Mouse (Mus musculus): ENCODE results near the gene Ninl.

Ninl gene

DNA sequence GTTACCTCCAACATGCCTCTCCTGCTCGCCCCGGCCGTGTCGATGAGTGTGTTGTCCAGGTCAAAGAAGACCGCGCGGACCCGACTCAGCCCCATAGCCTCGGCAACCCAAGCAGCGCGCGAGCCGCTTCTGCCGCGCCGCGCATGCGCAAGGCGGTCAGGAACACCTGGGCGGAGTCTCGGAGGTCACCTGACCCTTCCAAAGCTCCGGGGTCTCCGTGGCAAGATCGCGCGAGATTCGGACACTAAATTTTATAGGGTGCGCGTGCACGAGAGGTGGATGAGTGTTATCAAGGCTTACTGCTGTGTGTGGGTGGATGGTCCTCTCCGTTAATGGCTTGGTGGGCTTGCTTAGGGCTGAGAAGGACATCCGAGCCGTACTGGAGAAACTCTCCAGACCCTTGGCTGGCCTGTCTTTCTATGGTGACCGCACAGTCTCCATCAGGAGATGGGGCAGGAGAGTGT, at the start of gene Ninl, which contains the start of gene Nanp:
Gene Ninl (minus strand): TSS at position 151 of the 464 bp plus-strand sequence.
Gene Nanp (minus strand): TSS at position 167 of the 464 bp plus-strand sequence.
- in situ Hi-C loops (cut with MboI): no loop called here

DNA sequence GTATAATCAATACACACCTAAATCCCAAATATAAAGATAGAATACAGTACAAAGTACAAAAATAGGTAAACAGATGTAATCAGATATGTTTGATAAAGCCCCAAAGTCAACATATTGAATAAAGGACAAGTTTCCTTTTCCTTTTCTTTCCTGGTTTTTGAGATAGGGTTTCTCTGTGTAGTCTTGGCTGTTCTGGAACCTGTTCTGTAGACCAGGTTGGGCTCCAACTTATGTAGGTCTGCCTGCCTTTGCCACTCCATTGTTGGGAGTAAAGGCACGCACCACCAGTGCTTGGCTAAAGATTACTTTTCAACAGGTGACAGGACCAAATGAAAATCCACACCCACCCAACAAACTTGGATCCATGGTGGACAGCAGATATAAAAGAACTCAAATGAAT, 17.5 kb upstream of the Ninl start:
- in situ Hi-C loops (cut with MboI): no loop called here

DNA sequence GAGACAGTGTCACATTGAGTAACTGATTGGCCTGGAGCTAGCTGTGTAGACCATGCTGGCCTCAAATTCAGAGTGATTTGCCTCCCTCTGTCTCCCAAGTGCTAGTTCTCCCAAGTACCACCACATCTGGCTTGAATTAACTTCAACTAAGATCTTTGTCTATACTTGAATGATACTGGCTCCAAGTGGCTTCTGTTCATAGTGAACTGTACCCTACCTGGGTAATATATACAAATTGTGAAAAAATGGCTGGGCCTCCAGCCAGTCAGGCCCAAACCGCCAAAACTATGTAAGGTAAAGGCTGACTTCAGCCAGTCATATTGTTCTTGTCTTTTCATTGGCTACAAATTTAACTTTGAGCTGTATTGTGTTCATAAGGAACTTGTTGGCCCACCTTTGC, 1.2 kb upstream of the Ninl start:
- in situ Hi-C loops (cut with MboI): no loop called here

- in situ Hi-C loops (cut with MboI): no loop called here
Observed at GRCm38 (mm10) chr2:151039726-151040125, 544 bp upstream of the Ninl start.

DNA sequence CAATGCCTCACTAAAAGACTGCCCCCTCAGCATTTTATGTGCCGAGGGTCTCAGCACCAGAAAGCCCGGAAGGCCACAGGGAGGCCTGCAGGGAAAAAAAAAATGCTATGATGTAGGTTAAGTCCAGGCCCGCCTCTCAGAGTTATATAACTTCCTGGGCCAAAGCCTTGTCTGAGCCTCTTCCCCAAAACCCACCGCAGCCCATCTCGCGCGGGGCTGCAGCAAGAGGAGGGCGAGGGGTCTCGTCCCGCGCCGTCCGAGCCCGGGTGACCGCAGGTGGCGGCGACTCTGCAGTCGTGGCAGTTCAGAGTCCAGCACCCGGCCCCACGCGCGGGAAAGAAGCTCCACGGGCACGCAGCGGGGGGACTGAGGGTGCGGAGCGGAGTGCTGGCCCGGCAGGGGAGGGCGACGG, 365 bp downstream of the Ninl start:
- in situ Hi-C loops (cut with MboI): no loop called here

- in situ Hi-C loops (cut with MboI): no loop called here
Observed at GRCm38 (mm10) chr2:151037876-151038552, 1.2 kb downstream of the Ninl start.

GRCm38 (mm10) chr2:151037292-151037691, 1.9 kb downstream of the Ninl start:
- in situ Hi-C loops (cut with MboI): no loop called here

DNA sequence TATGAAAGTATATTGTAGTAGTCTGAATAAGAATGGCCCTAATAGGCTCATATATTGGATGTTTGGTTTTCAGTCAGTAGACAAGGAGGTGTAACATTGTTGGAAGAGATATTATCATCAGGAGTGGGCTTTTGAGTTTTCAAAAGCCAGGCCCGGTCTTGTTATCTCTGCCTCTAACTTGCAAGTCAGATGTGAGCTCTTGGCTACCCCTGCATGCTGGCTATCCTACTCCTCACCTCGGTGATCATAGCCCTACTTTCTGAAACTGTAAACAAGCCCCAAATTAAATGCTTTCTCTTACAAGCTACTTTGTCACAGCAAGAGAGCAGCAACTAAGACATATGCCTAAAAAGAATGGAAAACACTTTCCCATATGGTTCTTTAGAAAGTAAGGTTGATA, 2.5 kb downstream of the Ninl start:
- in situ Hi-C loops (cut with MboI): no loop called here

DNA sequence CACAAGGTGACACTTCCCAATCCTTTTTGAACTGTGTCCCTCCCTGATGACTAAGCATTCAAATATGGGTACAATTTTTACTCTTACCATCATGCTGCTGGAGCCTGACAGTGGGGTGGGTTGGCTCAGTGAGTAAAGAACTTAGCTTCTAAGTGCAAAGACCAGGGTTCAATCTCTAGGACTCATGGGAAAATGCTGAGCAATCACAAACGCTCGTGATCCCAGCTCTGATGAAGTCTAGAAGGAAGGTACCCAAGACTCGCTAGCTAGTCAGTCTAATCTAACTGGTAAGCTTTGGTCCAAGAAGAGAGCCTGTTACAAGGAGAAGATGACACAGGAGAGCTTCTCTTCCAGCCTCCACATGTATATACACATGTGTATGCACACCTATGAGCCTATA, 4.7 kb downstream of the Ninl start:
- in situ Hi-C loops (cut with MboI): no loop called here

GRCm38 (mm10) chr2:151021158-151021557, 18.0 kb downstream of the Ninl start:
- in situ Hi-C loops (cut with MboI): no loop called here

DNA sequence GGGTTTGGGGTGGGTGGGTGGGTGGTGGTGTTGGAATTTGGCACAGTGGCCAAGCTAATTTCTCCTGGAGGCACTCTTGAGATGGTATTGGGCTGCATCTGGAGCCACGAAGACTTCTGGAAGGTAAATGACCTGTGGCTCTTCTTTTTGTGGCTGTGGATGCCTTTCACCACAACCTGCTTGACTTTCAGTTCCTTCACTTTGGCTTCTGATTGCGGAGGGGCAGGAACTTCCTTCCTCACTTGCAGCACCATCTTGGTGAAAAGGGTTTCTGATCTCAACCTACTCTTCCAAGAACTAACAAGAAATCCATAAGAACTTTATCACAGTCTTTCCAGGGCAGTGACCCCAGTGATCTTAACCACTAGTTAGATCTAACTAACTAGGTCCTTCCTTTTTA, 23.9 kb downstream of the Ninl start:
- in situ Hi-C loops (cut with MboI): no loop called here

- in situ Hi-C loops (cut with MboI): no loop called here
Observed at GRCm38 (mm10) chr2:151011273-151011672, 27.9 kb downstream of the Ninl start.

GRCm38 (mm10) chr2:151009515-151010085, 29.6 kb downstream of the Ninl start:
- in situ Hi-C loops (cut with MboI): no loop called here

DNA sequence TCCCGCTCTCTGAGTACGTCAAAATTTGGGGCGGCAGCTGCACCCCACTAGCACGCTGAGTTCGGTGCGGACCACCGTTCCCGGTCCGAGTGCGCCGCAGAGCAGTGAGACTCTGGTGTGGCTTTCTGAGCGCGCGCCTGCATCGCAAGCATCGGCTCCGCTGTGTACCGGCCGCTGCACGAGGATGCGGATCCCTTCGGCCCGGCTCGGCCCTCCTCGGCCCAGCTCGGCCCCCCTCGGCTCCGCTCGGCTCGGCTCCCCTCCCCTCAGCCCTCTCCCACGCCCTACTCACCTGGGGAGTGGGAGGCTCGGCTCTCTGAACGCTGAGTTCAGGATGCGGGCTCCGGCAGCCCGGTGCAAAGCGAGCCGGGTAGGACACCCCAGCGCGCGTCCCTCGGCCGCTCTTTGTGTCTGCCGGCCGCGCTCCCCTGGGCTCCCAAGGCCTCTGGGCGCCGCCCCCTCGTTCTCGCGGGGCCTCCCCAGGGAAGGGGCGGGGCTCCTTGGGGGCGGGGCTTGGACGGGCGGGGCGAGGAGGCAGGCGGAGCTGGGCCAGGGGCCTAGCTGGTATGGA, 30.2 kb downstream of the Ninl start:
- in situ Hi-C loops (cut with MboI): no loop called here

GRCm38 (mm10) chr2:151008517-151008932, 30.7 kb downstream of the Ninl start:
- in situ Hi-C loops (cut with MboI): no loop called here

GRCm38 (mm10) chr2:151008006-151008405, 31.2 kb downstream of the Ninl start:
- in situ Hi-C loops (cut with MboI): no loop called here

DNA sequence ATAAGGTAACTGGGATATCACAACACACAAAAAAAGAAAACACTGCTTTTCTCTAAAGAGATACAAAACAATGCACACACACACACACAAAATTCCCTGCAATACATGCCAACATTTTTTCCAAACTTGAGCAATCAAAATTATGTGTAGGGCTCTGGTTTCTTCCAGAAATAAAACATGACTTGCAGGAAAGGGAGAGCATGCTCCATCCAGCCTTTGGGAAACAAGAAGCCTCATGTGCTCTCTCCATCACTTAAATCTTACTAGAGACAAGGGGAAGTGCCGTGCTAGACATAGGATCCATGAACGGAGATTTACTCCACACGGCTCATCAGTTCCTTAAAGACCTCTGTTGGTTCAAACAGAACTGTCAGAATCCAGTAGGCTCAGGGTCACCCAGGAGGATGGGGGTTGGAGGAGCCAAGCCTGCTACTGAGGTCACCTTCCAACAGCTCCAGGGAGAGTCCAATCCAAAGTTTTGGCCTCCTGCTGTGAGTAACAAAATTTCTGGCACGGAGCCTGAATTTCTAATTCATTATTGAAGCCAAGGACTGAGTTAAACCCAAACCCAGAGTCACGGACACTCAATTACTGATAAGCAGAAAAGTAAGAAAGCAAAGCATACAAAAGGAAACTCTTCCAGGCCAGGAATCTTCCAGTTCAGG, 32.8 kb downstream of the Ninl start:
- in situ Hi-C loops (cut with MboI): no loop called here

DNA sequence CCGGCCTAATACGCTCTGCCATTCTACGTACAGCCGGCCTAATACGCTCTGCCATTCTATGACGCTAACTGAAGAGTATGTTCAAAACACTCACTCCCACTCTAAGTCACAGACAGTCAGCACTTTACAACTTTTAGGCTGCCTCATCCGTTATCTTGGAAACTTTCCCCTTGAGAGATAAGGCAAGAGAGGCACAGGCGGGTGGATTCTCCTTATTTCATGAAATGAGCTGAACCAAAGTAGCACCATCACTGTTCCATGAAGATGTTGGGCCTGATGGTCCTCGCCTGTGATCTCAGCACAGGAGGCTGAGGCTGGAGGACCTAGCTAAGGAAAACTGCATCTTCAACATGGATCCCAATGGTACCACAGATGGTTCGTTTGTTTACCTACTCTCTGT, 34.8 kb downstream of the Ninl start:
- in situ Hi-C loops (cut with MboI): no loop called here

DNA sequence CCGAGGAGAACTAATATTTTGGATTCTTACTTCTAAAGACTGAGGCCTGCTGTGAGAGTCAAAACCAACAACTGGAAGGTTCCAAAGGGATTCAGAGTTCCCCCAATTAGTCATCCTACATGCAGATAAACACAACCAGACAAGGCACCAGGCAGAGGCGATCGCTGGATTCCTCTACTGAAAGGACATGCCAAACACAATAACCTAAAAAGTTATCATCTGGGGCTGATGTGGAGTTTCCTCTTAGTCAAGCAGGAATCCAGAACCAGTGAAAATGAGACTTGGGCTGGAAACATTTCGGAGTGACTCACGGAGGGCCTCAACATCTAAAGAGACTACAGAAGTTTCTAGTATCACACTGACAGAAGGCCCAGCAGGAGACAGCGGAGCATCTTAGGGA, 35.4 kb downstream of the Ninl start:
- in situ Hi-C loops (cut with MboI): no loop called here

- in situ Hi-C loops (cut with MboI): no loop called here
Observed at GRCm38 (mm10) chr2:151001619-151002175, 37.5 kb downstream of the Ninl start.

GRCm38 (mm10) chr2:151000402-151001178, 38.6 kb downstream of the Ninl start:
- in situ Hi-C loops (cut with MboI): no loop called here

DNA sequence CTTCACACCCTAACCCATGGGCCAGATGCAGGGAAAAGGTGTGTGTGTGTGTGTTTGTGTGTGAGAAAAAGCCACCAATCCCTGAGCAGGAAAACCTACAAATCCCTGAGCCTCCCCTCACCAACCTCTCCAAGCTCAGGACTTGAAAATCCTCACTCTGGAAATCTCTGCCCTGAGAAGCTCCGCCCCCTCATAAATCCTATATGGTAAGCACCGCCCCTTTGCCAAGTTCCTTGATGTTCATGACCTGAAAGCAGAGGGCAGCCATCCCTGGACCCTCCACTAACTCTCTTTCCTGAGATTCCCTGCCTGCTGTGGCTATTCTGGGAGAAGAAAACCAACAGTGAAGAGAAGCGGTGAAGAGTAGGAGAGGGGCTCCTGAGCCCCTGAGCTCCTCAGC, 40.2 kb downstream of the Ninl start:
- in situ Hi-C loops (cut with MboI): no loop called here

Data from mature B cell (primary cell).